Mouse (Mus musculus) CH12.LX (cell line): ENCODE measurements around the gene Ctss.
A peak's percentile ranks its signal among the peaks of the same experiment; 100 is the strongest.

Experiments
- CHD2 ChIP-seq: IDR thresholded peaks from 2 replicates; pipeline ENCODE4 v1.6.1; 2011; ENCODE audit warnings: low read length, improper control_type of control experiment
- CTCF ChIP-seq, 2 experiments: IDR thresholded peaks in 1 of 2; conservative IDR thresholded peaks in 1 of 2; 2 replicates each; pipeline ENCODE4 v1.5.1; 2011 to 2012; ENCODE audit warnings: low read depth in 2 of 2, low read length in 2 of 2, improper control_type of control experiment in 1 of 2, inconsistent platforms in 1 of 2, mild to moderate bottlenecking in 1 of 2, moderate library complexity in 1 of 2
- EP300 ChIP-seq: IDR thresholded peaks from 2 replicates; pipeline ENCODE4 v1.6.1; 2011; ENCODE audit warnings: low read length, improper control_type of control experiment
- GABPA ChIP-seq: IDR thresholded peaks from 2 replicates; pipeline ENCODE4 v1.6.1; 2012; ENCODE audit warnings: low read depth, low read length, improper control_type of control experiment, inconsistent platforms; ENCODE audit not compliant: insufficient replicate concordance
- HCFC1 ChIP-seq: IDR thresholded peaks from 2 replicates; pipeline ENCODE4 v1.6.1; 2012; ENCODE audit warnings: low read depth, mild to moderate bottlenecking, inconsistent platforms, low read length, improper control_type of control experiment
- MAFK ChIP-seq: IDR thresholded peaks from 2 replicates; pipeline ENCODE4 v1.6.1; 2011; ENCODE audit warnings: low read length, improper control_type of control experiment; ENCODE audit not compliant: insufficient replicate concordance
- UBTF ChIP-seq: IDR thresholded peaks from 2 replicates; pipeline ENCODE4 v1.6.1; 2012; ENCODE audit warnings: low read depth, mild to moderate bottlenecking, inconsistent platforms, low read length, improper control_type of control experiment, moderate library complexity
- ZC3H11A ChIP-seq: IDR thresholded peaks from 2 replicates; pipeline ENCODE4 v1.6.1; 2012; ENCODE audit warnings: low read depth, mild to moderate bottlenecking, inconsistent platforms, low read length, improper control_type of control experiment
- ZMIZ1 ChIP-seq: IDR thresholded peaks from 2 replicates; pipeline ENCODE4 v1.6.1; 2012; ENCODE audit warnings: low read depth, mild to moderate bottlenecking, inconsistent platforms, low read length, improper control_type of control experiment
- ZNF384 ChIP-seq: IDR thresholded peaks from 2 replicates; pipeline ENCODE4 v1.6.1; 2012; ENCODE audit warnings: low read depth, low read length, improper control_type of control experiment, inconsistent platforms

GRCm38 (mm10) chr3:95523662-95524061, 2.9 kb upstream of the Ctss start:
- TF ChIP-seq UBTF (no peak), ZMIZ1 (no peak), CHD2 (no peak), ZC3H11A (no peak), CTCF (conservative IDR thresholded peaks at IDR 0.05 in 1 of 2, IDR thresholded peaks at IDR 0.05 in 1 of 2; ENCODE audit: low read depth in 2 of 2, low read length in 2 of 2) (no peak), GABPA (no peak), EP300 (peak; percentile 29; the same call in 1 of the 2 replicates), MAFK (peak; percentile 84), ZNF384 (peak; percentile 66), HCFC1 (no peak)
